Mouse (Mus musculus): ENCODE results near the gene Trim66. TPM values are rescaled to one million over a fixed set of nuclear protein-coding genes. Genes with fewer than 3 reads are reported as not detected.

Gene Trim66
- polyA plus RNA-seq, 1 experiment from 2014 or later, result 0.38 TPM

GRCm38 (mm10) chr7:109405491-109405890 lies 102.4 kb downstream of the Trim66 start:
- 13% methylated on average over 7 of the region's 7 CpGs for WGBS

GRCm38 (mm10) chr7:109399299-109399698 lies 108.6 kb downstream of the Trim66 start:
- no peak overlapping the region for H3K4me2 ChIP-seq (ENCODE audit: low read length)
- H3K4me1 ChIP-seq (ENCODE audit: control insufficient read depth, insufficient read depth, low read length), result no peaks in the 10 kb centered on the region
- H3K27ac ChIP-seq (ENCODE audit: low read depth, low read length), result no peak overlapping the region
- ATAC-seq (no peak), DNase-seq (ENCODE audit: low spot score) (peak; percentile 42)
- no peaks in the 10 kb centered on the region for H3K27me3 ChIP-seq (replicated peaks; ENCODE audit: control insufficient read depth, insufficient read depth, low read length)
- H3K9me3 ChIP-seq (replicated peaks; ENCODE audit: control insufficient read depth, low read length), result no peaks in the 10 kb centered on the region
- H3K4me3 ChIP-seq (ENCODE audit: low read depth, low read length), result no peak overlapping the region
- H3K36me3 ChIP-seq (ENCODE audit: control insufficient read depth, insufficient read depth, low read length), result no peaks in the 10 kb centered on the region
- WGBS, result 50% methylated on average over 3 of the region's 3 CpGs
- H3K9ac ChIP-seq (ENCODE audit: low read length), result no peak overlapping the region

More at GRCm38 (mm10) chr7:109405491-109405890, 102.4 kb downstream of the Trim66 start:
- ATAC-seq (no peak), DNase-seq (ENCODE audit: low spot score) (peak; percentile 9)
- H3K4me3 ChIP-seq (ENCODE audit: low read depth, low read length), result no peak overlapping the region
- H3K4me2 ChIP-seq (ENCODE audit: low read length), result no peak overlapping the region
- H3K9me3 ChIP-seq (replicated peaks; ENCODE audit: control insufficient read depth, low read length), result no peaks in the 10 kb centered on the region
- H3K27ac ChIP-seq (ENCODE audit: low read depth, low read length), result no peak overlapping the region
- H3K9ac ChIP-seq (ENCODE audit: low read length), result no peak overlapping the region
- H3K36me3 ChIP-seq (ENCODE audit: control insufficient read depth, insufficient read depth, low read length), result no peaks in the 10 kb centered on the region
- H3K4me1 ChIP-seq (ENCODE audit: control insufficient read depth, insufficient read depth, low read length), result no peaks in the 10 kb centered on the region
- H3K27me3 ChIP-seq (replicated peaks; ENCODE audit: control insufficient read depth, insufficient read depth, low read length), result no peaks in the 10 kb centered on the region

Small RNA genes lying within 50 kb of the gene (microRNA-seq; reads per million reads assigned to microRNA genes)
- gene Gm47284, result not detected

Other genes with a start within 250 kb of the Trim66 start
- gene Stk33, start 69.1 kb downstream of the Trim66 start, polyA plus RNA-seq (2014; fragmentation: Nextera tagmentation; extraction: Ambion mirVana), result 9.4 and 10.1 TPM in 2 replicates
- 76.5 and 100 TPM in 2 replicates for gene Rpl27a, start 11.0 kb upstream of the Trim66 start, polyA plus RNA-seq (2014; fragmentation: Nextera tagmentation; extraction: Ambion mirVana)
- 10.3 and 11.0 TPM in 2 replicates for gene St5, start 195.5 kb upstream of the Trim66 start, polyA plus RNA-seq (2014; fragmentation: Nextera tagmentation; extraction: Ambion mirVana)
- gene Akip1, start 195.6 kb upstream of the Trim66 start, polyA plus RNA-seq (2014; fragmentation: Nextera tagmentation; extraction: Ambion mirVana), result 15.1 and 18.5 TPM in 2 replicates
- gene BC051019, start 215.7 kb upstream of the Trim66 start, polyA plus RNA-seq (2014; fragmentation: Nextera tagmentation; extraction: Ambion mirVana), result 0.26 and 0.55 TPM in 2 replicates
- not detected in 2 replicates for gene Ascl3, start 223.6 kb upstream of the Trim66 start, polyA plus RNA-seq (2014; fragmentation: Nextera tagmentation; extraction: Ambion mirVana)
- 115 and 117 TPM in 2 replicates for gene Tmem9b, start 244.7 kb upstream of the Trim66 start, polyA plus RNA-seq (2014; fragmentation: Nextera tagmentation; extraction: Ambion mirVana)

All from forebrain, embryonic 14.5 days (tissue).